Mouse (Mus musculus) kidney, embryonic 14.5 days (tissue): ENCODE data around the gene Lrp5. TPM values are rescaled to one million over a fixed set of nuclear protein-coding genes. Genes with fewer than 3 reads are reported as not detected.
"Not testable (repeated sequence)": the region's sequence is repeated elsewhere in the genome, so short reads cannot be mapped to it uniquely, and the experiment has no call there.

Experiments used
- ATAC-seq: fragments of 200-750 bp; cut with Nextera tagmentation; 2 replicates; pipeline ENCODE4 v1.8.0; 2017; ENCODE audit warnings: moderate number of reproducible peaks, mild to moderate bottlenecking, moderate TSS enrichment, moderate library complexity; ENCODE audit not compliant: low FRiP score, low TSS enrichment
- H3K27ac ChIP-seq: fragments of 300-500 bp; sonication (generic); 2 replicates; pipeline ENCODE4 v1.5.1; 2014; ENCODE audit warnings: low read depth, mild to moderate bottlenecking, low read length, moderate library complexity, mixed read lengths
- H3K27me3 ChIP-seq: fragments of 300-500 bp; sonication (generic); 2 replicates; pipeline ENCODE4 v1.6.1; 2014; ENCODE audit warnings: mild to moderate bottlenecking, low read length; ENCODE audit not compliant: control insufficient read depth, insufficient read depth
- H3K36me3 ChIP-seq: fragments of 300-500 bp; sonication (generic); 2 replicates; pipeline ENCODE4 v1.6.1; 2014; ENCODE audit warnings: low read length, mixed read lengths; ENCODE audit not compliant: control insufficient read depth, insufficient read depth
- H3K4me1 ChIP-seq: fragments of 300-500 bp; sonication (generic); 2 replicates; pipeline ENCODE4 v1.6.1; 2014; ENCODE audit warnings: low read length, mixed read lengths; ENCODE audit not compliant: control insufficient read depth, insufficient read depth
- H3K4me2 ChIP-seq: fragments of 300-500 bp; sonication (generic); replicated peaks from 2 replicates; pipeline ENCODE4 v1.6.1; 2014; ENCODE audit warnings: low read depth, mild to moderate bottlenecking, low read length
- H3K4me3 ChIP-seq: fragments of 300-500 bp; sonication (generic); 2 replicates; pipeline ENCODE4 v1.5.1; 2014; ENCODE audit warnings: mild to moderate bottlenecking, low read length
- H3K9ac ChIP-seq: fragments of 300-500 bp; sonication (generic); 2 replicates; pipeline ENCODE4 v1.6.1; 2014; ENCODE audit warnings: low read depth, mild to moderate bottlenecking, low read length, moderate library complexity
- H3K9me3 ChIP-seq: fragments of 300-500 bp; sonication (generic); 2 replicates; pipeline ENCODE4 v1.6.1; 2016; ENCODE audit warnings: low read length; ENCODE audit not compliant: control insufficient read depth
- WGBS: fragments of 180-500 bp; shearing (Covaris S2); extraction: QIAGEN DNeasy Blood & Tissue Kit; methylation state at CpG from one replicate; pipeline ENCODE4 v1.1.7; 2014; 5-methylcytosine and 5-hydroxymethylcytosine counted together
- polyA plus RNA-seq: library from polyadenylated mRNA; unstranded; fragments of >200 nt; fragmentation: Nextera tagmentation; extraction: Ambion mirVana; gene quantifications from 2 replicates; pipeline ENCODE4 v1.2.1, GENCODE M21; 2014

Gene Lrp5
- polyA plus RNA-seq, 1 experiment from 2014 or later: 10.1 TPM

DNA sequence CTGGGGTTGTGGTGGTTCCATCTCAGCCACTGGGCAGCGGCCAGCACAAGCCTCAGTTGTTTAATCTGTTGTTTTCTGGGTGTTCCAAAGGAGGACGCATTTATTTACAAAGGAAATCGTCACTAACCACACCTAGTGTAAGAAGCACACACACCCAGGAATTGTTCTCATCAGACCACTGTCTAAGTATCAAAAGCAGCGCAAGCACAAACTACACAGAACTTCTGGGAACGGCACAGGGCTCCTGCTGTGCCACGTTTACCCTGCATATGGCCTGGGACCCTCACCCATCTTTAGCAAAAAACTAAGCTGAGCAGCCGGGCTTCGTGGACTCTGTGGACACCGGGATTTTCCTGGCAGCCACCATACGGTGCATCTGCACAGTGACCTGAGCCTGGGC, 17.8 kb downstream of the Lrp5 start:
- H3K4me3 ChIP-seq: no peak overlapping the region
- ATAC-seq: no peak
- H3K36me3 ChIP-seq: peaks cover 4% of the 10 kb centered on the region; the same call in 1 of the 2 replicates
- H3K4me2 ChIP-seq: no peak overlapping the region; the same call in 1 of the 2 replicates
- H3K9me3 ChIP-seq: peaks cover 4% of the 10 kb centered on the region; the same call in 1 of the 2 replicates
- peak overlapping the region; percentile 25; the same call in 1 of the 2 replicates for H3K27ac ChIP-seq
- WGBS: 82% methylated on average over 10 of the region's 10 CpGs
- no peaks in the 10 kb centered on the region for H3K27me3 ChIP-seq
- peaks cover 41% of the 10 kb centered on the region for H3K4me1 ChIP-seq
- no peak overlapping the region for H3K9ac ChIP-seq

DNA sequence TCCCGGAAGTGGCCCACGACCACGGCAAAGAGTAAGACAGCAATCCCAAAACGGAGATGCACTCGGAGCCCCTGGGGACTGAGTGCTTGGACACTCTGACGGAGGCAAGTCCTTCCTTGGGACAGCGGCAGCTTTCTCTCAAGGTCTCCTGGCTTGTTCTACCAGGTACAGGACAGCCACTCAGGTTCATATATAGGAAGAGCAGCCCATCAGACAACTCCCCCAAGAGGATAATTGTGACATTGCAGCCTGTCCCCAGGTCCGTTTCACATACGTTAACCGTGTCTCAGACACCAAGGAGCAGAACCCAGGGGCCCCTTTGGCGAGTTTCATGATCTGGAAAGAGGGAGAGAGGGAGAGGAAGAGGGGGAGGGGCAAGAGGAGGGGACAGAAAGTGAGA, 18.4 kb downstream of the Lrp5 start:
- no peak overlapping the region for H3K9ac ChIP-seq
- 68% methylated on average over 11 of the region's 11 CpGs for WGBS

GRCm38 (mm10) chr19:3667155-3667895, 19.0 kb downstream of the Lrp5 start:
- H3K4me2 ChIP-seq: no peak overlapping the region
- no peak overlapping the region for H3K27ac ChIP-seq
- WGBS: 62% methylated on average over 6 of the region's 6 CpGs
- no peak overlapping the region for H3K4me3 ChIP-seq
- peaks cover 41% of the 10 kb centered on the region for H3K4me1 ChIP-seq
- H3K9ac ChIP-seq: no peak overlapping the region
- H3K27me3 ChIP-seq: no peaks in the 10 kb centered on the region
- H3K9me3 ChIP-seq: no peaks in the 10 kb centered on the region
- no peak for ATAC-seq
- no peaks in the 10 kb centered on the region; the same call in 1 of the 2 replicates for H3K36me3 ChIP-seq

More for the DNA sequence above, 18.4 kb downstream of the Lrp5 start:
- no peak overlapping the region for H3K4me3 ChIP-seq
- ATAC-seq: no peak
- peaks cover 41% of the 10 kb centered on the region for H3K4me1 ChIP-seq
- no peaks in the 10 kb centered on the region; the same call in 1 of the 2 replicates for H3K9me3 ChIP-seq
- H3K36me3 ChIP-seq: peaks cover 4% of the 10 kb centered on the region; the same call in 1 of the 2 replicates
- no peaks in the 10 kb centered on the region for H3K27me3 ChIP-seq
- H3K27ac ChIP-seq: no peak overlapping the region
- no peak overlapping the region for H3K4me2 ChIP-seq

DNA sequence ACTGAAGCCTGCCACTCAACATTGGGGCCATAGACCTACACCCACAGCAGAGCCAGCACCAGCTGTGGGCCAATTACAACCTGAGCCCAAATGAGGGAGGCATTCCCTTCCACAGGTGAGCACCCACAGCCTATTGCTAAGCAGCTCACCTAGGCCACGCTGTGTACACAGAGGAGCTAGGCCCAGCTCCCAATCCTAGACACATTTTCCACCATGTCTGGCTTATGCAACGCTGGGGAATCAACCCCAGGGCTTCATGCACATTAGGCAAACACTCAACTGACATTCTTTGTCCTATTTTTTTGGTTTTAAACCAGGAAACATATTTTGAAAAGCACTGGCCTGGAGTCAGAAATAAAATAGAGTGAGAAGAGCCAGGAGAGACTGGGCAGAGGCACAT, 19.7 kb downstream of the Lrp5 start:
- Histone ChIP-seq H3K27me3 (no peaks in the 10 kb centered on the region), H3K4me2 (no peak overlapping the region), H3K27ac (peak overlapping the region; percentile 72; the same call in 1 of the 2 replicates), H3K9ac (no peak overlapping the region), H3K9me3 (no peaks in the 10 kb centered on the region), H3K36me3 (no peaks in the 10 kb centered on the region; the same call in 1 of the 2 replicates), H3K4me1 (peaks cover 41% of the 10 kb centered on the region), H3K4me3 (no peak overlapping the region)
- ATAC-seq: no peak
- WGBS: 88% methylated on average over 2 of the region's 2 CpGs

DNA sequence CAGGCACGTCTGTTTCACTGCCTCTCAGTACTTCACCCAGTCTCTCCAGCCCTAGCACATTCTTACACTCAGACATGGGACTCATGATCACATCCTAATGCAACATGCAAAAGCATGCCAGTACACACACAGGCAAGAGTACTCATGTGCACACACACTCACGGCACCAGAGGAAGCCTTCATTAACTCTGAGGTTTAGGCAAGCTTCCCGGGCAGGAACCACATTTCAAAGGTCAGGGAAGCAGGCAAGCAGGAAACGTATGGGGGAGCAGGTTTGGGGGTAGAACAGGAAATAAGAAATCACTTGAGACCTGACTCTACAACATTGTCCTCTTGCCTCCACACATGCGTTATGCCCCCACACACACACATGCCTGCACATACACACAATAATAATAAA, 20.9 kb downstream of the Lrp5 start:
- no peaks in the 10 kb centered on the region for H3K27me3 ChIP-seq
- no peak for ATAC-seq
- no peaks in the 10 kb centered on the region for H3K36me3 ChIP-seq
- 21% methylated on average over 5 of the region's 5 CpGs for WGBS
- peaks cover 41% of the 10 kb centered on the region for H3K4me1 ChIP-seq
- H3K4me3 ChIP-seq: no peak overlapping the region
- no peaks in the 10 kb centered on the region for H3K9me3 ChIP-seq
- no peak overlapping the region for H3K9ac ChIP-seq
- H3K27ac ChIP-seq: peak overlapping the region; percentile 62; the same call in 1 of the 2 replicates
- H3K4me2 ChIP-seq: no peak overlapping the region

DNA sequence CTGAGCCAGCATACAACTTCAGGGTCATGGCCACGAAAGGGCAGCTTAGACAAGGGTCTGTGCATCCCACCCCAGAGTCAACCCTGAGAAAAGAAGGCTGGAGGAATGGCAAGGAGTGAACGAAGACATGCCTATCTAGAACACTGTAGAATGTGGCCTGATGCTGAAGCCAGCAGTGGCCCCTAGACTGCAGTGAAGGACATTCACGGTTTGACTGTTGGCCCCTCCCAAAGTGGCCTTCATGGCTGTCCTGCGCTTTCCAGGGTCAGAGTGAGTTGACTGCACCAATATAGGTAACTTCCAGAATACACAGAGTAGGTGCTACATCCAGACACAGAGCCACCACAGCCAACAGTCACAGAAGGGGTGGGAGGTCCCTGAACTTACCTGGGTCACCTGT, 28.4 kb downstream of the Lrp5 start:
- no peak for ATAC-seq
- H3K9ac ChIP-seq: no peak overlapping the region
- H3K4me2 ChIP-seq: no peak overlapping the region
- no peaks in the 10 kb centered on the region for H3K4me1 ChIP-seq
- H3K9me3 ChIP-seq: peaks cover 6% of the 10 kb centered on the region; the same call in 1 of the 2 replicates
- peaks cover 31% of the 10 kb centered on the region for H3K36me3 ChIP-seq
- no peaks in the 10 kb centered on the region for H3K27me3 ChIP-seq
- WGBS: 95% methylated on average over 4 of the region's 4 CpGs
- no peak overlapping the region for H3K4me3 ChIP-seq
- no peak overlapping the region for H3K27ac ChIP-seq

DNA sequence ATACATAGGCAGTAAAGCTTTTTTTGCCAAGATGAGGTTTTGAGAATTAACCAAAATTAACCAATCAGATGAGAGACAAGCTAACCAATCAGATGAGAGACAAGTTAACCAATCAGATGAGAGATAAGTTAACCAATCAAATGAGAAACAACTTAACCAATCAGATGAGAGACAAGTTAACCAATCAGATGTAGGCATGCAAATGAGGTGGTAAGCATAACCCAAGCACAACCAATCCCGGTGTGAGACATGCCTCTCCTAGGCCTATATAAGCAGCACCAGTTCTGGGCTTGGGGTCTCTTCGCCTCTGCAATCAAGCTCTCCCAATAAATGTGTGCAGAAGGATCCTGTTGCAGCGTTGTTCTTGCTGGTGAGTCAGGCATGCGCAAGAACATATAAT, 29.3 kb downstream of the Lrp5 start:
- not testable (repeated sequence) for H3K4me3 ChIP-seq, H3K9me3 ChIP-seq, H3K4me1 ChIP-seq, H3K27ac ChIP-seq, H3K9ac ChIP-seq, H3K27me3 ChIP-seq, ATAC-seq, H3K4me2 ChIP-seq
- H3K36me3 ChIP-seq: peaks cover 39% of the 10 kb centered on the region
- 94% methylated on average over 4 of the region's 4 CpGs for WGBS

DNA sequence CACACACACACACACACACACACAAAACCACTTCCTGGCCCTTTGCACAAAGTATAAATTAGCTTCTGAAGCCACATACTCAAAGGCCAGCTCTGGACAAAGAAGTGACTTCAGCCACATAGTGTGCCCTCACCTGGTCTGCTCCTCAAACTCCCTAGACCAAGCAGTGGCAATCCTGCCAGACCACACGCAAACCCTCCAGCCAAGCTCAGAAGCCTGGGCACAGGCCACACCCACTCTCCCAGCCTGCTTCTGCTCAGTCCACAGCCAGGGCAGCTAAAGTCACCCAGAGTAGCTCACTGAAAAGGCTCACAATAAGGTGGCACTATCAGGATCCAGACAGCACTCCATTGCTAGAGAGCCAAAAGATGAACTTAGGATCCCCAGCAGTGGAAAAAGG, 30.2 kb downstream of the Lrp5 start:
- H3K9ac ChIP-seq: no peak overlapping the region
- H3K36me3 ChIP-seq: peaks cover 48% of the 10 kb centered on the region
- ATAC-seq: no peak
- no peak overlapping the region for H3K27ac ChIP-seq
- no peak overlapping the region for H3K4me3 ChIP-seq
- H3K27me3 ChIP-seq: no peaks in the 10 kb centered on the region
- no peak overlapping the region for H3K4me2 ChIP-seq
- peaks cover 14% of the 10 kb centered on the region for H3K9me3 ChIP-seq
- WGBS: 56% methylated on average over 1 of the region's 1 CpGs
- no peaks in the 10 kb centered on the region for H3K4me1 ChIP-seq

DNA sequence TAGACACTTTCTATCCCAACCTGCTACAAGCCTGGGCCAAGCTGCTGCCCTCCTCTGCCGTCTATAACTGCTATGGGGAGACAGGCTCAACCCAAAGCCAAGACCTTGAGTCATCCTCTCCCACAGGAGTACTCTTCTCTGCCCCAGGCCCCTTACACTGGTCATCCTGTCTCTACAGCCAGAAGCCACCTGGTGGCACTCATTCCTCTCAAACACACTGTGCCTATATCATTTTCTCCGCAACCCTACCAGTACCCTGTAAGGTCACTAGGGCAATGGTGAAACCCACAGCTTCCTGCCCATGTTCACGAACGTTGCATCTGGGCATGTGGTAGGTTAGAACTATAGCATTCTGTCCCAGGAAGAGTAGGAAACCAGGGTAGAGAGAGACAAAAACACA, 31.4 kb downstream of the Lrp5 start:
- Histone ChIP-seq H3K27ac (no peak overlapping the region), H3K4me1 (no peaks in the 10 kb centered on the region), H3K9me3 (peaks cover 14% of the 10 kb centered on the region), H3K27me3 (no peaks in the 10 kb centered on the region), H3K36me3 (peaks cover 55% of the 10 kb centered on the region), H3K9ac (no peak overlapping the region), H3K4me3 (no peak overlapping the region), H3K4me2 (no peak overlapping the region)
- ATAC-seq: no peak
- 67% methylated on average over 4 of the region's 4 CpGs for WGBS
